Mouse (Mus musculus) testis, postnatal 10 days (tissue): ENCODE data around the gene Appl2.
A peak's percentile ranks its signal among the peaks of the same experiment; 100 is the strongest.

Experiments
- DNase-seq: peaks from one replicate; pipeline ENCODE4 v3.0.0; 2021; ENCODE audit warnings: low spot score

Gene Appl2

DNA sequence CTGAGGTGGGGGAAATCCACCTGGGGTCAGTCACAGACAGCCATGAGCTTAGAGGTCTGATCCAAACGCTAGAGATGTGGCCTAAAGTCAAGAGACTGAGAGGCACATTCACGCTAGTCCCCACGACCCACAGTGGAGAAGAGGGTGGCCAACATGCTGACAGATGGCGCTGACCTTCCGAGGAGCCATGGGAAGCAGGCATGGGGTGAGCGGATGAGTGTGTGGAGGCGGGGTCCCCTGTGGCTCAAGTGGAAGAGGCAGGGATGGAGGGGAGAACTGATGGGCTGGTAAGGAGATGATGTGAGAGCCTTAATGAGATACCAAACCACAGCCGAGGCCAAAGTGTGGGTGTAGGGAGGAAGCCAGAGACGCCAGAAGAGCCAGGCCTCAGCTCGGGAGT is 16.8 kb downstream of the Appl2 start:
- no peak for DNase-seq

DNA sequence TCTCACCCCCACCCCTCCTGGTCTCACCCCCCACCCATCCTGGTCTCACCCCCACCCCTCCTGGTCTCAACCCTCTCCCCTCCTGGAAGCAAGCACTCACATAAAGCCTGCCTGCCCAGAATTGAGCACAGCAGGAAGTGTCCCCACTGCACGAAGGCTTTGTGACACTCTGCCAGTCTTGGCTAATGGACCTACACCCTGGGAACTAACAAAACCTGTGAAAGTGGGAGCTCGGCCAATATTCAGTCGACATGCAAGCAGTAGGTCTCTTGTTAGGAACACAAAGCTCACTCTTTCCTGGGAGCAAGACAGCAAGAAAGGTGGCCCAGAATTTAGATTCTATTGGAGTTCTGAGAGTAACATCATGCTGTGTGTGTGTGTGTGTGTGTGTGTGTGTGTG is 17.6 kb downstream of the Appl2 start:
- DNase-seq, result no peak

DNA sequence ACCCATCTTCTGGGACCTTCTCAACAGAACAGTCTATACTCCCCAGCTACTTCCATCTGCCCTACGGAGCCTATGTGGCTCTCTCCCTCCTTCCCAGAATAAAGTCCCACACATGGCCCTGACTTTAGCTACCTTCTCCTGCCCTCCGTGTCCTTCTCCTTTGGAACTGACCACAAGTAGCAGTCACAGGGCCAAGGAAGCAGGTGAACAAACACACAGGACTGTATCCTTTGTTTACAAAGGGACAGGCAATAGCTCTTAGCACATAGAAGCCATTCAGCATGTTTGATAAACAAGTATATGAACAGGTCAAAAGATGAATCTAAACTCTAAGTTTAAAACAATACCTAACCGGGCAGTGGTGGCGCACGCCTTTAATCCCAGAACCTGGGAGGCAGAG is 18.7 kb downstream of the Appl2 start:
- DNase-seq, result no peak

DNA sequence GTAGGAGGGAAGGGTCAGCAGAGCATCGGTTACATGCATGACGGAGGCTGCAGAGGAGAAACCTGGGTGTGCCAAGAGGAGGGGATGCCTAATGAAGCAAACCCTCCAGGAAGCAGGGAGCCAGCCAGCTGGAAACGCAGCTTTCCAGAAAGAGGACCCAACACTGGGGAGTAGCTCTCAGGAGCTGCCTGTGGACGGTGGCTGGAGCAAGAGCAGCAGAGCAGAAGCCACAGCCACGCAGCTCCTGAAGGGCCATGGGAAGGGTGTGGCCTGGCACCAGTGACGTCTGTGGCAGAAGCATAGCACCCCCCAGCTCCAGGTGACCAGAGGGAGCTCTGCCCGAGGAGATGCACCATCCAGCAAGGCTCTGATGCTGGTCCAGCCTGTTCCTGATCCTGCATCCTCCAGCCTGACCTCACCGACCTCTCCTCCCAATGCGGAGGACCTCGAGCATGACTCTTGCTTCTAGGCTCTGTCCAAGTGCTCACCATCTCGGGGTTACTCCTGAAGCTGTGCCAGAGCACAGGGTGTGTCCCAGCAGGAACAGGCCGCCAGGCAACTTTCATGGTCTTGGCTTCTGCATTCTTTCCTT is 19.3 kb downstream of the Appl2 start:
- peak; percentile 57 for DNase-seq

DNA sequence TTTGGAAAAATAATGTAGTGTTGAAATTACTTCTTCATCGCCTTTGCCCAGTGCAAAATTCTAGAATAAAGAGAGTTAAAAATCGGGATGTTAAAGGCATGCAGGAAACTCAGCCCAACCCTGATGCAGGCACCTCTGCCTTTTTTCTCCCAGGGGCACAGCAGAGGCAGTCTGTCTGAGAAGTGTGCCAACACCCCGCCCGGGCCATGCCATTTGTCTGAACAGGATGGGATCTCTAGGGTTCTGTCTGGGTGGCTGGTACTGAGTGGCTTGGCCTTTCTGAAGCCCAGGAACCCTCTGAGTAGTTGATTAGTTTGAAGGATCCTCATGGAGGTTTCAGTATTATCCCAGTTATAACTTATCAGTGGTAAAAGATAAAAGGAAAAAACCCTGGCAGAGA is 20.3 kb downstream of the Appl2 start:
- no peak for DNase-seq

DNA sequence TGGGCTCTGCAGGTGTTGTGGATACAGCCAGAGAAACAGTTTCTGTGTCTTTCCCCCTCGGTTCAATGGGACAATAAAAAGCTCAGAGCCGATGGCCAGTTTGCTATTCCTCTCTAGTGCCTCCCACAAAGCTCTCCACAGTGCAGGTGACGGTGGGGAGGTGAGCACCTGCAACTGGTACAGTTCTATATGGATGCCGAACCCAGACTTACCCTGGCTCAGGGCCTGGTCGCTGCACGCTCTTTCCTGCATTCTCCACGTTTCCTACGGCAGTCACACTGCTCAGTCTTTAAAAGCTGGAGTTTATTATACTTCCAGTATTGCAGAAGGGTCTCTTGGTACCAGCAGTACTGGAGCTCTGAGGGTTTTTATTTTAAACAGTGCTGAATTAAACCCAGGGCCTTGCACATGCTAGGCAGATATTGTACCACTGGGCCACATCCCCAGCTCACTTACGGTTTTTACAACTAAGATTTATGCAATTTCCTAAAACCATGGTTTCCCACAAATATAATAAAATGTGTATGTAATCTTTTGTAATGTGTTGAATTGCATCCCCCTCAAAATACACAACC is 21.3 kb downstream of the Appl2 start:
- no peak for DNase-seq

DNA sequence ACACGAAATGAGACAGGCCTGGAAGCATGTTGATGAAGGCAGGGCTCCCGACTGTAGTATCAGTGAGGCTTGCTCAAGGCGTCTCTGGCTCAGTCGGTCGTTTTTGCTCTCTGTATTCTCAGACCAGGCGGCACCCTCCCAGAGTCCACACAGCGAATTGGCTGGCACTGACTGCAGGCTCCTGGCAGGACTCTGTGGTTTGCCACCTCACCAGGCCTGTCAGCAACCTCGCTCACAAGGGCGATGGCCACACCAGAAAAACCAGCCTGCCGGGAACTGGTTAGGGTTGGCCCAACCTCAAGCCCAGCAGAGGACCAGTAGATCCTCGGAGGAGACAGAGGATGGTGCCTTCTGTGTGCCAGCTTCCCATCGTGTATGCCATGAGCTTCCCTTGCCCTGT is 23.7 kb downstream of the Appl2 start:
- no peak for DNase-seq

DNA sequence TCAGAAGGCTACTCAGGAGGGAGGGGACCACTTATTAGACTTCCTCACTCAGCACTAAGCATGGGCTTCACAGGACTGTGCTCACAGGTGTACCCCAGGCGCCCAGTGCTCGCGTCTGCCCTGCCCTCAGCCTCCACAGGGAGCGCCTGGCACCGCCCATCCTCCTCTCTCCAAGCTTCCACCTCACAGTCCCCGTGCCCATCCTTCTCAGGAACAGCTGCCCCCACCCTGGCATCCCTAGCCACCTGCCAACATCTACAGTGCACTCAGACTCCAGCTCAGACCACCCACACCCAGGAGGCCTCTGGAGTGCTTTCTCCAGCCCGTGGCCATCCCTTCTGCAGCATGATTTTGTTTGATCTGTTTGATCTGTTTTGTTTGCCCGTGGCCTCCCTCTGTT is 24.5 kb downstream of the Appl2 start:
- DNase-seq, result no peak

DNA sequence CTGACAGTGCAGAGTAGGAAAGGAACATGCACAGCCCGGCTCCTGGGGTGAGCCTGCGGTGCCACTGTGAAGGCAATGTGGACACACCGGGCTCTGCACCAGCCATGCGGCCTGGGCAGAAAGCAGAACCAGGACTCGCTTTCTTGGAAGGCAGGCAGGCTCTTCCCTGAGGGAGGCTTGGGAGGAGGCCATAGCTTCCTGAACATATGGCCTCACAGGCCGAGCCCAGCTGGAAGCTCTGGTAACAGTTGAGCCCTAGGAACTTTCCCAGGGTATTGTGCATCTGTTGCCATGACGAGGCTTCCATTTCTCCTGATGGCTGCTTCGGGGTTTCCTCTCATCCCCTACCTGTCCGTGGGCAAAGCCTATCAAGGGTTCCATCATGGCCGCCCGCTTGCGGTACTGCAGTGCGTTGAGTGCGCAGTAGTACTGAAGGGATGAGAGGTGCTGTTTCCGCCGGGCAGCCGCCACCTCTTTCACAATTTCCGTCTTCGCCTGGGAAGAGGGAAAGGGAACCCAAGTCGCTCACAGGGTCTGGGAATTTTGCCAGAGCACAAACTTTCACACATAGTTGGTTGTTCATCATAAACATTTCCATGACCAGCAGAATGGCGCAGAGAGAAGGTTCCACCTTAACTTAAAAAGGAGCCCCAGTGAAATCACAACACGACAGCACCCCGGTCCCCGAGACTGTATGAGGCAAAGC is 28.0 kb downstream of the Appl2 start:
- DNase-seq, result no peak

DNA sequence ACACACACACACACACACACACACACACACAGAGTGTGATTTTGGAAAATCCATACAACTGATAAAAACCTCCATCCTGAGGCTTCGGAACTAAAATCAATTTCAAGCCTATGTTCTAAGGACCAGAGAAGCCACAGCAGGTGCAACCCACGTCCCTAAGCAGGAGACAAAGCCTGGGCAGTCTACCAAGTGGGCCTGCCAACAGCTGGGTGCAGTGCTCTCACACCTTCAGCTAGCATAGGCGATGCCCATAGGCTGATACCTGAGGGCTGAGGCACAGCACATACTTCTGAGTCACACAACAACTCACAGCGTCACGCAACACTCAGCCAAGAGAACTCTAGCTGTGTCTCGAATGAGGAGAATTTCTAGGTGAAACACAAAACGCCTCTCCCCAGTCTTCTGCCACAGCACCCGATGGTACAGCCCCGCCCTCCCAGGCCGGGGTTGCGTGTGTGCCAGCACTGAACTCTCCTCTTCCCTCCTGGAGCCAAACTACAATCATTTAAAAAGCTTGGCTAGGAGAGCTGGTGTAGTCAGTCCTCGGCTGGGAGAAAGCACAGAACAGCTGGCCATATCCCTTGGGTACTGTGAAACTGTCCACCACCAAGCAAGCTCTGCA is 29.6 kb downstream of the Appl2 start:
- DNase-seq, result no peak

DNA sequence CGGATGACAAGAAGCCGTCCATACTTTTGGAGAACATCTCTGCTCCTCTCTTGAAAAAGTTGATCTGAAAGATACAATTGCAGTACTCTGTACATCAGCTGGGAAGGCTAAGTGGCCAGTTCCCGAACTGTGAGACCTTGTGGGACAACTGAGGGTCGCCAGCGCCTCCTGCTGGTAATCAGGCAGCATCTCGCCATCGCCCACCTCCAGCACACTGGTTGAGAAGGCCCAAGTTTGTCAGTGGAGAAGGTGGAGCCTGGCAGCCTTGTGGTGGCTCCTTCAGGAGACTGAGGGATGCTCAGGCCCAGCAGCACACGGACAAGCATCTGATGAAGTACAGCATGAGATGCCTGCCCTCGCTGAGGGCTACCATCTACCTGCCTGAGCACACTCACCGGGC is 31.2 kb downstream of the Appl2 start:
- DNase-seq, result peak; percentile 74

DNA sequence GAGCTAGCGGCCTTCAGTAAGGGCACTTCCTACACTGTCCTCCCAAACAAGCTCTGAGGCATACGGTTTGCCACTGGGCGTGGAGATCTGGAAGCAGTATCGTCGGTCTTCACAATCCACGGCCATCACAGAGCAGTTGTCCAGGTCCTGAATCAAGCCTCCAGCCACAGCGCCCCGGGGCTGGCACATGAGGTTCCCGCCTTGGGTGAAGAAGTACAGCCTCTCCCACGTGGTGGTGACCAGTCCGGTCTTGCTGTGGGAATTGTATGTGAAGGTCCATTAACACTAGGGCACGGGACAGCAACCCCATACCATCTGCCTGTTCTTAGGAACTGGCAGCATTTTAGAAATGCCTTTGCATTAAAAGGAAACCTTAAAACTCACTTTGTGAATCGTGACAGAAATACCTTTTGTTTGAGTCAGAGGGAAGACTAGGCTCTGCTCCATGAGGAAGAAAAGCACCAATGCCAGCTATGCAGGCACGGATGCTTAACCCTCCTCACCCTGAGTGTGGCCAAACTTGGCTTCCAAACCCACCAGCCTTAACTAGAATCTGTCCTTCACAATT is 35.8 kb downstream of the Appl2 start:
- peak; percentile 43 for DNase-seq

DNA sequence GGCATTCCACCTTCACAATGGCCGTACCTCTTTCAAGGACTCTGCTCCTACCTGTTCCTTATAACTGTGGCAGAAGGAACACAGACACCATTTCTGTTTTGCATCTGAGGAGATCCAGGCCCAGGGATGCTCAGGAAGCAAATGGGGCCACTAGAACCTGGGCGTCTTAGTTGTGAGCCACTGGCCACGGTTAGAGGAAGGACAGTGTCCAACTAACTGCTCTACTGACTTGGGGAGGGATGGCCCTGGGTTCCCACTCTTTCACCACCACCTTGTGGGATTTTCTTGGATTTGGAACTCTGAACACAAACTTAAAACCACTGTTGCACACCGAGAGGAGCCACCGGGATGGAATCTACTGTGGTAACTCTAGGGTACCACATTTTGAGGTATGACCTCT is 36.7 kb downstream of the Appl2 start:
- peak; percentile 27 for DNase-seq

DNA sequence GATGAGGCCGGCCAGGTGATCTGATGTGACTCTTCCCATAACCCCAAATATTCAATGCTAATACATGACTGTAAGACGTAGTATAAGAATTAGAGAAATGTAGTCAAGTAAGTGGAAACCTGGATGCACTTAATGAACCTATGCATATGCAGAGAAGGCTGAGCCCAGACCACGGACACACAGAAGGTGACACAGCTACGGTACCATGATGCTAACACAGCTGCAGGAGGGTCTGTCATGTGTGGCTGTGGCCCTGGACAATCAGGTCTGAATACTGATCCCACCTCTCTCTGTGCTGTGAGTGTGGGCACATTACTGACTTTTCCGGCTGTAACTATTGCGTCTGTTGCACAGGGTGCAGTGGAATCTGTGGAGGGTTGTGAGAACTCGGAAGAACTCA is 38.0 kb downstream of the Appl2 start:
- DNase-seq, result no peak

DNA sequence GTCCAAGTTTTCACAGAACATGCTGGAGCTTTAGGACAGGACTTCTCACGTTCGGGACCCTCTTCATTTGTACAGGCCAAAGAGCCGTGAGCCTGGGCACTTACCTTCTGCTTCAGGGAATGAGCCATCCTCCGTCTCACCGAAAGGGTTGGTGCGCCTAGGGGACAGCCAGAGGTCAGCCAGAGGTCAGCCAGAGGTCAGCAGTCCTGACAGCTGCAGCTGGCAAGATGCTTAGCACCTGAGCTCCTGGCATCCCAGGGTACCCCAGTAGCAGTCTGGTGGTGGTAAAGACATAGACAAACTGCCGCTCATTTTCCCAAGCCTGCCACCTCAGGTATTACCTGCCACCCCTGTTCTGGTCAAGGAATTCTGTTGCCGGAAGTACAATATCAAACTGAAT is 39.9 kb downstream of the Appl2 start:
- no peak for DNase-seq

DNA sequence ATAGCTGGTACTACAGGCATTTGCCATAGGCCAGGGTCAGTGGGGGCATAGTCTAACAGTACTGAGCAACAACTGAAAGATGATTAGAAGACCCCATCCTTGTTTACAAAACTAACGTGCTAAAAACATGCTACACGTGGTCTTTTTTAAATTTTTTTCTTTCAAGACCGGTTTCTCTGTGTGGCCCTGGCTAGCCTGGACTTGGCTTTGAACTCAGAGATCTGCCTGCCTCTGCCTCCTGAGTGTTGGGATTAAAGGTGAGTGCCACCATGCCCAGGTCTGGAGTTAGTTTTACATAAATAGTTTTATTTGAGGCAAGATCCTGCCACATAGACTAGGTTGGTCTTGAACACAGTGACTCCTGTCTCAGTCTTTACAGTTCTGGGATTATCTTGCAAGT is 41.4 kb downstream of the Appl2 start:
- no peak for DNase-seq

DNA sequence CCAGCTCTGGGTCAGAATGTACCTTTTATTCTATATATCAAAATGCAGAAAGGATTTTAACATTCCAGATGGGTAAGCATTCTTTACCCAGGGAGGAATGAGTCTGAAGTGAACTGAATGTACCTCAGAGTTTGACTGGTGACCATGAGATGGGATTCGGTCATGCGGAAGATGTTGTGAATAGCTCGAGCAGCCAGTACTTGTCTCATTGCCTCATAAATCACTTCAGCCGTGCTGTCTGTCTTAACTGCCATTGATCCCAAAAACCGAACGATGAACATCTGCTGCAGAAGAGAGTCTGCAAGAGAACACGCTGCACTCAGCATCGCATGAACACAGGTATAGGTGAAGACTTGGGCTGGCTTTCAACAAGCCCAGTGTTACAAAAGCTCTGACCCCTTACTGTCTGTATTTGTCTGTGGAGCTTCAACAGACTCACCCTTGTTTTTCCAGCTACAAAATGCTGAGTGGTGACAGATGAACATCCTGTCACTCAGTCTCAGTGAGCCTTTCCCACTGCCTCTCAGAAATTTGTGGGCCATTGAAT is 42.8 kb downstream of the Appl2 start:
- DNase-seq, result no peak

DNA sequence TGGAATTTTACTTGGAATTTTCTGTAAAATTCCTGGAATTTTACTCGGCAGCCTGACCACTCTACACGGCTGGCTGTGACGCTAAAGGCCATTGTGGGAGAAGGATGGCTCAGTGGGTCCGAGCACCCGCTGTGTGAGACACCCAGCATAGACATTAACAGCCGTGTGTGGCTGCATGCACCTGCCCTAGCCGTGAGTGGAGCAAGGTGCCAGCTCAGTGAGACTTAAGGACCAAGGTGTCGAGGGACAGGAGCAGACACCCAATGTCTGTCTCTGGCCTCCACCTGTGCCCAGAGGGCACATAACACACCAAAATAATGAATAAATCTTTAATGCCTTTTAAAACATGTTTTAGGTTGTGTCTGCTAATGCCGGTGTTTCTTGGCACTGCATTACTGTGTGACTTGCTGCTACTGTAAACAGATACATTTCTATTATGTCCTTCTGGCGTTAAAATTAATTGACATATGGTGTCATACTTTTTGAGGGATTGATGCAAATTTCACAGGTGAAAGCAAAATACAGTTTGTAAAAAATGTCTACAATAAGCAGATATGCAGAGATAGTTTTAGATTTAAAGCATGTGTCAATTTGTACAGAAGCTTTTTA is 44.5 kb downstream of the Appl2 start:
- DNase-seq, result no peak

DNA sequence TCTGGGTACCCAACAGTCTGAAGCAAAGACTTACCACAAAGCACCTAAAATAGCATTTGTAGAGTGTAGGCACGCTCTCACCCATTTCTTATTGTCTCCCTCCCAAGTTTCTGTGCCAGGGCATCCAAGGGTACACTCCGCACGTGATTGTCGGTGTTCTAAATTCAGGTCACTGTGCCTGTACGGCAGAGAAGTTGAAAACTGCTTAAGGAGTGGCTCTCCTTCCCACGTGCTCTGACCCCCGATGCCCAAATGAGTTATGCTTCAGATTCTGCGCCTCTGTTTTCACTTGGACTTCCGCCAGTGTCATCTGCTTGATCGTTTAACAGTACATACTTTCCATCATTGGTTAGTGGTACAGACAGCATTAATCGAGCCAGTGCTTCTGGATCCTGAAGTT is 47.9 kb downstream of the Appl2 start:
- no peak for DNase-seq

DNA sequence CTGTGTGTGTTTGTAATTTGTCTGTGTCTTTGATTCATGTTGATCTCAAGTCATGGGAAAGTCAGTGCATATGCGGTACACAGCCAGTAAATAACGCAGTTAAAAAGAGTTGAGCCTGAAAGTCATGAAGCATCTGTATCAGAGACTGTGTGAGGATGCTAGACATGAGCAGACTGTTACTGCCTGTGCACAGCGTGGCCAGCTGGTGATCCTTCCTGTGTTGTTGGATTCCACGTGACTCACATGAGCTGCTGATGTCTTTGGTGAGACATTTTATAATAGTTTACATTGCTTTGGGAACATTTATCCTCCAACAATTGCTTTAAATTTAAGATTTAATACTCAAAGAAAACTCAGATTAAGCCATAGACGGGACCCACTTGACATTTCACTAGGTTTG is 54.0 kb downstream of the Appl2 start:
- no peak for DNase-seq

DNA sequence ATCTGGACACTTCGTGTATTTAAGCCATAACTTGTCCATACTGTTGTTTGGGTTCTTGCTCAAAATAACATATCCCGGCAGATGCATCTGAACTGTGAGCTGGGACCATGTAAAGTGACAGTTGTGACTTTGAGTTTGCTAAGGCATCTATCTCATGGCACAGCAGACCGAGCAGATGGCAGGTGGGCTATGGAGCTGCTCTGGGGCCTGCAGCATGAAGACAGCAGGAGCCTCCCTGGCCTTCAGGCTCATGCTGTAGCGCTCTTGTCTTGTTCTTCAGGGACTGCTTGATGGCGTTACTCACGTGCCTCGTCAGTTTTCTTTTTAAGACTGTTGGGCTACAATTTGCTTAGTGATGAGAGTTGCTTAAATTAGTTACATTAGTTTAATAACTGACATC is 55.9 kb downstream of the Appl2 start:
- DNase-seq, result no peak

DNA sequence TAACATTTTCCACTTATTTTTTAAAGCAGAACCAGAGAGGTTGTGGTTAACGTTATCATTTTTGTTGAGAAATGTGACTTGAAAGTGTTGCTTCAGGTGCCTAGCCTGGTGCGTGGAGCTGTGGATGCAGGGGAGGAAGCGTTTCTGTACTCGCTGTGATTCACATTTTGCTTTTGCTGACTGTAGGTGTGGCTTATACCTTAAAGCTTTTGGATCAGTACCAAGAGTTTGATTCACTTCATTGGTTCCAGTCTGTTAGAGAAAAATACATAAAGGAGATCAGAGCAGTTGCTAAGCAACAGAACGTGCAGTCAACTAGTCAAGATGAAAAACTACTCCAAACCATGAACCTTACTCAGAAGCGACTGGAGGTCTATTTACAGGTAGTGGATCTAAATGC is 57.7 kb downstream of the Appl2 start:
- DNase-seq, result no peak
